Mouse (Mus musculus): ENCODE data around the gene Hsf4. TPM values are rescaled to one million over a fixed set of nuclear protein-coding genes. Genes with fewer than 3 reads are reported as not detected.

The Hsf4 gene
- not detected for total RNA-seq (2023)

GRCm38 (mm10) chr8:105269461-105269947 is at the start of gene Hsf4:
Gene Hsf4 (plus strand): TSS chr8:105269801.

GRCm38 (mm10) chr8:105224413-105225271 is 45.0 kb upstream of the Hsf4 start, which contains the start of gene D230025D16Rik:
Gene D230025D16Rik (plus strand): TSS chr8:105225145.

GRCm38 (mm10) chr8:105254966-105255350 is 14.6 kb upstream of the Hsf4 start, which contains the start of gene B3gnt9:
Gene B3gnt9 (minus strand): TSS chr8:105255153.

DNA sequence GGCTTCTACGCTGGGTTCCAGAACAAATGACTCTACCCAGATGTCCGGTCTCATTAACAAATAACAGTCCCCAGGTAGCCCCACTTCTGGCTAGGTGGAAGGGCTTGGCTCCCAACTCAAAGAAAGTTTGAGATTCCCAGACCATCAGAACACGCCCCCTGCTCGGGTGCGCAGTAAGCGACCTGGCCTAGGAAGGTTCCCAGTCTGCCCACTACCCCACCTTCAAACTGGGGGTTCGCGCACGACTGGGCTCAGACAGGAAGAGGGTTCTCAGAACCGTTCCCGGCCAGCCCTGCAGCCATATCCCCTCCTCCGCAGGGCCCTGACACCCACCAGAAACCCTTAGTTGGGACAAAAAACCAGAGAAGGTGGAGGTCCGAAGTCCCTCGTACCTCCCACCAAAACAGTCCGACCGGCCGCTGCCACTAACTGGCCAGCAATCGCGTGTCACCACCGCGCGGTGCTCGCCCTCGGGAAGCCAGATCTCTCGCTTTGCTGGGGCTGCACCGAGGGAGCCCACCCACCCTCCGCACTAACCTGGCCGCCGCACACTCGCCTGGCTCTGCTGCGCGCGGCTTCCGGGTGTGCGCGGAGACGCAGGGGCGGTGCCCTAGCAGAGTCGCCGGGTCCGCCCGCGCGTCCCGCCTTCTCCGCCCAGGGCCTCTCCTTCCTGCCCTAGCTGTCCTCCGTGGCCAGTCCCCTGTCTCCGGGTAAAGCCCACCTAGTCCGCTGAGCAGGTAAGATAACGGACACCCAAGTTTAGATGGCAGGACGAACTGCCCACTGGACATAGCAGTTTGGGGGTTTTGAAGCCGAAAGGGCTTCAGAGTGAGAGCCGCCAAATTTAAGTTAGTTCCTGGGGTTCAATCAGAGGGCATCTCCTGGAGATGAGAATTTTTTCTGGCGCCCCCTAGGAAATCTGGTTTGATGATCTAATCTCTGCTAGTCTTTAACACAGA is 5.3 kb upstream of the Hsf4 start, which contains the start of the genes Tradd and Fbxl8:
Gene Tradd (minus strand): TSS at position 586 of the 959 bp plus-strand sequence.
Gene Fbxl8 (plus strand): TSS at position 625 of the 959 bp plus-strand sequence.

DNA sequence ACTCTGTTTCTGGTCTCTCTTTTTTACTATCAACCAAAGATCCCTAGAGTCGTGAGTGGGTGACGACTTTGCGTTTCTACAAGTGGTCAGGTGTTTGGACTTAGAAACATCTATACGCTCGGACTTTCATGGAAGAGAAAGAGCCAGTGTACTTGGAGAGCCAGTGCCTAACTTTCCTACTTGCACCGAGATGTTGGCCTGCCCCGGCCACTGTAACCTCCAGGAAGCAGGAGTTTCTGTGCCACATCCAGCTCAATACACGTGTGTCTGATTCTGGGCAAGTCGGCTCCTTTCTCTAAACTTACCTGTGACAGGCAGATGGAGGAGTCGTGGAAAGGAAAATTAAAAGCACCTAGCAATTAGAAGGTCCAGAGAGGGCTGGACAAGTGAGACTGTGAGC is 6.2 kb downstream of the Hsf4 start, which contains the start of gene Nol3:
Gene Nol3 (plus strand): TSS at position 301 of the 400 bp plus-strand sequence.

DNA sequence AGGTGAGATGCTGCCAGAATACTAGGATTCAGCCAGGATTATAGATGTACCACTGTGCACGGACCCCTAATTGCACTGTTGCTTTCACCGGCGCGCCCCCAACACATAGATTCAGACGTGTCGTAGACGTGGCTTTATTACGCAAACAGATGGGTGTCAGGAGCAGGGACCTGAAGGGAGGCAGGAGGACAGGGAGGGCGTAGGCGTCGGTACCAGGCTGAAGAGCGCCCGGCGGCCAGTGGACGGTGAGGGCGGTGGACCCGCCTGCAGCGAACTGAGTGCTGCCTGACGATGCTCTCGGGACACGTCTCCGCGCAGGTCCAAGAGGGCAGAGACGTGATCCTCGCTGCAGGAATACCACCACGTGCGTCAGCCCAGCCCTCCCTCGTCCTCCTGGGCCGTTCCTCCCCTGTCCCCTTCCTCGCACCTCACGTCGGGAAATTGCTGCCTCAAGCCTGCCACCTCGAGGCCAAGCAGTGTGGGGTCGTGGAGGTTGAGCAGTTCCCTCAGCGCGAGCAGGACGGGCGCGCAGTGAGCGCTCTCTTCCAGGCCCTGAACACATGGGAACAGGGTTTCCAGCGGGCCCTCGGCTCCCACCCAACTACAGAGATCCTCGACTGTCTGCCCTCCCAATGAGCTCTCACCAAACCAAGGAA is 20.3 kb downstream of the Hsf4 start, which contains the start of gene 4931428F04Rik:
Gene 4931428F04Rik (minus strand): TSS at position 60 of the 656 bp plus-strand sequence.

DNA sequence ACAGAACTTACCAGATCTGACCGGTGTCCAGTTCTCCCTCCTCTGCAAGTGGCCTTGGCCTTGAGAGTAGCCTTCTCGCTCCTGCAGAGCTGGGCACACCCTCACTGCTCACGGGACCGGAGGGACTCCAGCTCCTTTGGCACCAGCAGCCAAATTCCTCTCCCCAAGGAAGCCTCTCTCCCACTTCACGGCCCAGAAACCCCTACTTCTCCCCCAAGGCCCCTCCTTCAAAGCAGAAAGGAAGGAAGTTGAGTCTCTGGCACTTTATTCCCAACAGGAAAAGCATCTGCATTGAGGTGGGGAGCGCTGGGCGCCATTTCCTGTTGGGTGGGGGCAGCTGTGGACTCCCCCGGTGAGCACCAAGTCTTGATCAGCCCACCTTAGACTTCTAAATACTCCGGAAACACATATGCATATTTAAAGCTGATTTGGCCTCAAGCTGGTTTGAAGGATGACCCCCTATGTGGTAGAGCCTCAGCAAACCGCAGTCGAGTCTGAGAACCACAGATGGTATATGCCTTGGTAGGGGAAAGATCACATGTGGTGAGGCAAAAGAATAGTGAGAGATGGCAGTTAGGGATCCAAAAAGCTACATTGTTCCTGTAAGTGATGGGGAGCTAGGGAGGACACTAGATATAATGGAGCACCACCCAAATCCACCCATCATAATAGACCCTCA is 26.4 kb downstream of the Hsf4 start, which contains the start of gene Exoc3l:
Gene Exoc3l (minus strand): TSS at position 207 of the 679 bp plus-strand sequence.

GRCm38 (mm10) chr8:105297511-105298192 is 28.1 kb downstream of the Hsf4 start, which contains the start of gene E2f4:
Gene E2f4 (plus strand): TSS chr8:105297663.

GRCm38 (mm10) chr8:105305211-105306145 is 35.9 kb downstream of the Hsf4 start, which contains the start of gene Elmo3:
Gene Elmo3 (plus strand): TSS chr8:105305601.

Other genes with a start within 250 kb of the Hsf4 start
- not detected for gene Ces3a, start 221.2 kb upstream of the Hsf4 start, total RNA-seq (2023)
- gene Ces3b, start 186.0 kb upstream of the Hsf4 start, total RNA-seq (2023) = not detected
- not detected for gene Ces4a, start 138.0 kb upstream of the Hsf4 start, total RNA-seq (2023)
- 10 to 100 TPM; 75.2 to 82.3 TPM for gene Cbfb, start 99.1 kb upstream of the Hsf4 start, total RNA-seq (2023)
- 10 to 100 TPM; 35.5 to 39.9 TPM for gene D230025D16Rik, start 44.7 kb upstream of the Hsf4 start, total RNA-seq (2023)
- under 1 TPM; 0.69 to 0.84 TPM for gene B3gnt9, start 14.6 kb upstream of the Hsf4 start, total RNA-seq (2023)
- gene Tradd, start 5.2 kb upstream of the Hsf4 start, total RNA-seq (2023) = 10 to 100 TPM; 15.9 to 22.2 TPM
- gene Fbxl8, start 5.2 kb upstream of the Hsf4 start, total RNA-seq (2023) = 1 to 10 TPM; 4.8 to 4.9 TPM
- not detected for gene Nol3, start 6.3 kb downstream of the Hsf4 start, total RNA-seq (2023)
- gene 4931428F04Rik, start 20.1 kb downstream of the Hsf4 start, total RNA-seq (2023) = 1 to 10 TPM in 1 of 2 experiments, under 1 TPM in 1; 0.78 to 1.1 TPM
- gene Exoc3l, start 26.3 kb downstream of the Hsf4 start, total RNA-seq (2023) = 1 to 10 TPM in 1 of 2 experiments, under 1 TPM in 1; 0.89 to 1.4 TPM
- gene E2f4, start 27.9 kb downstream of the Hsf4 start, total RNA-seq (2023) = 10 to 100 TPM; 55.7 to 57.8 TPM
- gene Elmo3, start 35.8 kb downstream of the Hsf4 start, total RNA-seq (2023) = 1 to 10 TPM in 1 of 2 experiments, under 1 TPM in 1; 0.84 to 1.1 TPM
- 1 to 10 TPM; 6.0 to 6.4 TPM for gene Lrrc29, start 56.5 kb downstream of the Hsf4 start, total RNA-seq (2023)
- gene Tmem208, start 56.6 kb downstream of the Hsf4 start, total RNA-seq (2023) = 10 to 100 TPM; 27.4 to 27.9 TPM
- gene Fhod1, start 78.2 kb downstream of the Hsf4 start, total RNA-seq (2023) = 10 to 100 TPM; 31.8 to 40.1 TPM
- 1 to 10 TPM; 1.1 to 1.5 TPM for gene Slc9a5, start 79.0 kb downstream of the Hsf4 start, total RNA-seq (2023)
- gene Plekhg4, start 103.5 kb downstream of the Hsf4 start, total RNA-seq (2023) = under 1 TPM in 1 of 2 experiments, not detected in 1; 0.13 TPM
- not detected for gene Kctd19, start 143.7 kb downstream of the Hsf4 start, total RNA-seq (2023)
- gene Lrrc36, start 143.8 kb downstream of the Hsf4 start, total RNA-seq (2023) = not detected
- gene Tppp3, start 201.7 kb downstream of the Hsf4 start, total RNA-seq (2023) = 10 to 100 TPM; 10.9 to 18.1 TPM
- 1 to 10 TPM; 1.8 TPM for gene Zdhhc1, start 227.1 kb downstream of the Hsf4 start, total RNA-seq (2023)
- gene Hsd11b2, start 249.0 kb downstream of the Hsf4 start, total RNA-seq (2023) = not detected

Measured in neutrophil, adult 59 days (primary cell).